Mouse (Mus musculus): ENCODE results near the gene Rps27l. TPM values are rescaled to one million over a fixed set of nuclear protein-coding genes. Genes with fewer than 3 reads are reported as not detected.

Gene Rps27l
- polyA plus RNA-seq, 1 experiment, result 588 TPM

DNA sequence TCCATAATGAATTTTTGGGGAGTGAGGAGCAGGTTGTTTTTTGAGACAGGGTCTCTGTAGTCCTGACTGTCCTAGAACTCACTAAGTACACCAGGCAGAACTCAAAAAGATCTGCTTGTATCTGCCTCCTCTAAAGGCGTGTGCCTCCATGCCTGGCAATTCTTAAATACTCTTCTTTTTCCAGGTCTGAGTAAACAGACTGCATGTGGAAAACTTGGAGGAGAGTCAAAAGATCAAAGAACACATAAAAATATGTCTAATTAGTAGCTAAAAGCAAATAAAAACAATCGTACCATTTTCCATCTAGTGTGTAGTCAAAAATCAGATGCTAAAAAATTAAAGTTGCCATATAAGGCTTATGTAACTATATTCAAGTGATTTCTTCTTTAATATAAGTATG, 7.0 kb downstream of the Rps27l start:
- H3ac ChIP-seq (ENCODE audit: control insufficient read depth, insufficient read length), result no peak overlapping the region
- H3K4me2 ChIP-seq (ENCODE audit: low read depth), result no peak overlapping the region
- no peaks in the 10 kb centered on the region for H3K27me3 ChIP-seq (ENCODE audit: control insufficient read depth, insufficient read depth, insufficient read length)
- peaks cover 16% of the 10 kb centered on the region for H3K36me3 ChIP-seq (ENCODE audit: control insufficient read depth, insufficient read depth)
- H3K4me3 ChIP-seq, result no peak overlapping the region
- TF ChIP-seq SRF (IDR thresholded peaks at IDR 0.05; ENCODE audit: control insufficient read depth, insufficient read length, low read depth), result no peak
- TF ChIP-seq TCF12 (IDR thresholded peaks at IDR 0.05; ENCODE audit: insufficient read depth, poor library complexity, severe bottlenecking), result no peak
- no peak for TF ChIP-seq E2F4 (IDR thresholded peaks at IDR 0.05; ENCODE audit: insufficient read depth)
- no peak for TF ChIP-seq POLR2A (IDR thresholded peaks at IDR 0.05; ENCODE audit: insufficient read length, low read depth)
- TF ChIP-seq USF1 (IDR thresholded peaks at IDR 0.05; ENCODE audit: low read depth), result no peak
- no peak for TF ChIP-seq CEBPB (IDR thresholded peaks at IDR 0.05; ENCODE audit: insufficient read depth, poor library complexity, severe bottlenecking)
- no peak for TF ChIP-seq MAX (IDR thresholded peaks at IDR 0.05; ENCODE audit: low read depth)
- TF ChIP-seq POLR2AphosphoS2 (IDR thresholded peaks at IDR 0.05; ENCODE audit: insufficient read length, low read depth), result no peak
- no peak for TF ChIP-seq TCF3 (IDR thresholded peaks at IDR 0.05; ENCODE audit: insufficient read length, low read depth)
- TF ChIP-seq MYOD1 (IDR thresholded peaks at IDR 0.05; ENCODE audit: control insufficient read depth in 1 of 3, insufficient read length in 2 of 3, low read depth in 2 of 3), result no peak
- no peak for TF ChIP-seq REST (IDR thresholded peaks at IDR 0.05; ENCODE audit: insufficient read depth, insufficient read length)
- no peak for TF ChIP-seq MYOG (IDR thresholded peaks at IDR 0.05; ENCODE audit: control insufficient read depth in 1 of 3, insufficient read depth in 1 of 3, insufficient read length in 2 of 3, low read depth in 2 of 3)
- no peaks in the 10 kb centered on the region for H3K79me2 ChIP-seq (ENCODE audit: control insufficient read depth, insufficient read depth)

DNA sequence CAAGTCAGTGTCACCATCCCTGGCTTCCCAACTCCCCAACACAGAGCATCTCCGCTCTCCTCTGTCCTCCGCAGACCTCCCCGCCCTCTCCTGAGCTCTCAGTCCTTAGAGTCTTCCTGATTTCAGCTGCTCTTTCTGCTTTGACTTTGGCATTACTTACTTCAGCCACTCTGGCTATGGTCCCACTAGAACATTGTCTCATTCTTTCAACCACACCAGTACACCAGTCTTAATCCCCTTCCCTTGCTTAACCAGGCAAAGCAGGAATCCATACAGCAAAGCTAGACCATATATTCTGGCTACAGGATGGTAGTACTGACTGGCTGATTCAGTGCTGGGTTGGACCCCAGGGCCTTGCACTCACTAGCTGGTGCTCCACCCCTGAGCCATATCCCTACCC, 11.6 kb downstream of the Rps27l start:
- H3K4me3 ChIP-seq, result no peak overlapping the region
- TF ChIP-seq POLR2A (IDR thresholded peaks at IDR 0.05; ENCODE audit: insufficient read length, low read depth), result no peak
- no peak for TF ChIP-seq CEBPB (IDR thresholded peaks at IDR 0.05; ENCODE audit: insufficient read depth, poor library complexity, severe bottlenecking)
- no peak for TF ChIP-seq REST (IDR thresholded peaks at IDR 0.05; ENCODE audit: insufficient read depth, insufficient read length)
- no peak for TF ChIP-seq SRF (IDR thresholded peaks at IDR 0.05; ENCODE audit: control insufficient read depth, insufficient read length, low read depth)
- TF ChIP-seq TCF12 (IDR thresholded peaks at IDR 0.05; ENCODE audit: insufficient read depth, poor library complexity, severe bottlenecking), result no peak
- H3K36me3 ChIP-seq (ENCODE audit: control insufficient read depth, insufficient read depth), result no peaks in the 10 kb centered on the region
- H3K27me3 ChIP-seq (ENCODE audit: control insufficient read depth, insufficient read depth, insufficient read length), result no peaks in the 10 kb centered on the region
- no peak overlapping the region for H3K4me2 ChIP-seq (ENCODE audit: low read depth)
- no peaks in the 10 kb centered on the region for H3K79me2 ChIP-seq (ENCODE audit: control insufficient read depth, insufficient read depth)
- no peak overlapping the region for H3ac ChIP-seq (ENCODE audit: control insufficient read depth, insufficient read length)

DNA sequence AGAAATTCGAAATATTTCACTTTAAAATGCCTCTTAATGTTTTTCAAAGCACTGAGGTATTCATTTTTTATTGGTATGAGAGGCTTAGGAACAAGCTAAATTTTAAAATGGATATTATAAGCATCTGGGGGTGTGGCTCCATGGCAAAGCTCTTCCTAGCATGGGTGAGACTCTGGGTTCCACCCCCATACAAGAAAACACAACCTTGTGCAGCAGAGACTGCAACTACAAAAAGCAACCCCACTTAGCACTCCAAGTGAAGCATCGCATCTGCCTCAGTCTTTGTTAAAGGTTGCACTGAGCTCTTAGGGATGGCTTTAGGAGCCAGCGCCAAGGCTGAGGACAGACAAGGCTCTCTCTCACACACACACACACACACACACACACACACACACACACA, 15.6 kb downstream of the Rps27l start:
- Histone ChIP-seq H3K36me3 (ENCODE audit: control insufficient read depth, insufficient read depth) (no peaks in the 10 kb centered on the region), H3K79me2 (ENCODE audit: control insufficient read depth, insufficient read depth) (no peaks in the 10 kb centered on the region), H3ac (ENCODE audit: control insufficient read depth, insufficient read length) (no peak overlapping the region), H3K4me3 (no peak overlapping the region), H3K27me3 (ENCODE audit: control insufficient read depth, insufficient read depth, insufficient read length) (no peaks in the 10 kb centered on the region), H3K4me2 (ENCODE audit: low read depth) (no peak overlapping the region)
- no peak for TF ChIP-seq MAX (IDR thresholded peaks at IDR 0.05; ENCODE audit: low read depth)
- TF ChIP-seq E2F4 (IDR thresholded peaks at IDR 0.05; ENCODE audit: insufficient read depth), result no peak
- no peak for TF ChIP-seq REST (IDR thresholded peaks at IDR 0.05; ENCODE audit: insufficient read depth, insufficient read length)
- TF ChIP-seq CEBPB (IDR thresholded peaks at IDR 0.05; ENCODE audit: insufficient read depth, poor library complexity, severe bottlenecking), result no peak
- no peak for TF ChIP-seq POLR2A (IDR thresholded peaks at IDR 0.05; ENCODE audit: insufficient read length, low read depth)

DNA sequence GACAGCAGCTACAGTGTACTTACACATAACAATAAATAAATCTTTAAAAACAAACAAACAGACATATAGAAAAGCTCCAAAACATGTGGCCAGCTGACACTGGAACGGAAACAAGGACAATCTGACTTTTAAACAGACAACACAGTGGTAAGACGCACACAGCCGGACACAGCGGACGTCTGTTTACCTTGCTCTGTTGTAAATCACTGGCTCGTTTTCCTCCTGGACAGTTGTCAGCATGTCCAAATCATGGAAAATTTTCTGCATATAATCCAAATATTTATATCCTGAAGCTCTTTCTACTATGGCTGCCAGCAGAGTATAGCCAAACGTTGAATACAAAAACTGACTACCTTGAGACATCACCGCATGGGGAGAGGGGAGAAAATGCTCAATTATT, 21.6 kb downstream of the Rps27l start:
- H3ac ChIP-seq (ENCODE audit: control insufficient read depth, insufficient read length), result no peak overlapping the region
- no peak overlapping the region for H3K4me2 ChIP-seq (ENCODE audit: low read depth)
- no peak for TF ChIP-seq CEBPB (IDR thresholded peaks at IDR 0.05; ENCODE audit: insufficient read depth, poor library complexity, severe bottlenecking)
- TF ChIP-seq MYOD1 (IDR thresholded peaks at IDR 0.05; ENCODE audit: control insufficient read depth in 1 of 3, insufficient read length in 2 of 3, low read depth in 2 of 3), result no peak
- no peak for TF ChIP-seq REST (IDR thresholded peaks at IDR 0.05; ENCODE audit: insufficient read depth, insufficient read length)
- TF ChIP-seq POLR2AphosphoS2 (IDR thresholded peaks at IDR 0.05; ENCODE audit: insufficient read length, low read depth), result no peak
- H3K27me3 ChIP-seq (ENCODE audit: control insufficient read depth, insufficient read depth, insufficient read length), result no peaks in the 10 kb centered on the region
- no peak overlapping the region for H3K4me3 ChIP-seq
- H3K79me2 ChIP-seq (ENCODE audit: control insufficient read depth, insufficient read depth), result no peaks in the 10 kb centered on the region
- H3K36me3 ChIP-seq (ENCODE audit: control insufficient read depth, insufficient read depth), result peaks cover 6% of the 10 kb centered on the region

DNA sequence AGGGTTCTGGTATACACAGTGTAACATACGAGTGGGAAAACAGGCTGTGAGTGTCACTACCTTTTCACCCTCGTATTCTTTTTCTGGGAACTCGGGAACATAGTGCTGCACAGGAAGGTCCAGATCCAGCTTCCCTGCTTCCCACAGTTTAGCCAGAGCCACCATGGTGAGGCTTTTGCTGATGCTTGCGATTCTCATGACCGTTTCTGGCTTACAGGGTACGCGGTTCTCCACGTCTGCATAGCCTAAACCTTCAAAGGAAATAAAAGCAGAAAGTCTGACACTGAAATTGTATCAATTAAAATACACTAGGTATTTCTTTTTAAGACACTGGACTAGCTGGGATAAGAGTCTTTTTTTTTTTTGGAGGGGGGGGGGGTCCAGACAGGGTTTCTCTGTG, 25.2 kb downstream of the Rps27l start:
- Histone ChIP-seq H3K27me3 (ENCODE audit: control insufficient read depth, insufficient read depth, insufficient read length) (no peaks in the 10 kb centered on the region), H3K4me3 (no peak overlapping the region), H3K4me2 (ENCODE audit: low read depth) (no peak overlapping the region), H3K36me3 (ENCODE audit: control insufficient read depth, insufficient read depth) (peaks cover 6% of the 10 kb centered on the region), H3K79me2 (ENCODE audit: control insufficient read depth, insufficient read depth) (no peaks in the 10 kb centered on the region), H3ac (ENCODE audit: control insufficient read depth, insufficient read length) (no peak overlapping the region)
- TF ChIP-seq E2F4 (IDR thresholded peaks at IDR 0.05; ENCODE audit: insufficient read depth), result no peak
- TF ChIP-seq POLR2AphosphoS2 (IDR thresholded peaks at IDR 0.05; ENCODE audit: insufficient read length, low read depth), result no peak
- no peak for TF ChIP-seq MYOD1 (IDR thresholded peaks at IDR 0.05; ENCODE audit: control insufficient read depth in 1 of 3, insufficient read length in 2 of 3, low read depth in 2 of 3)
- TF ChIP-seq POLR2A (IDR thresholded peaks at IDR 0.05; ENCODE audit: insufficient read length, low read depth), result no peak
- no peak for TF ChIP-seq MAX (IDR thresholded peaks at IDR 0.05; ENCODE audit: low read depth)
- TF ChIP-seq CEBPB (IDR thresholded peaks at IDR 0.05; ENCODE audit: insufficient read depth, poor library complexity, severe bottlenecking), result no peak
- TF ChIP-seq SRF (IDR thresholded peaks at IDR 0.05; ENCODE audit: control insufficient read depth, insufficient read length, low read depth), result no peak
- no peak for TF ChIP-seq TCF12 (IDR thresholded peaks at IDR 0.05; ENCODE audit: insufficient read depth, poor library complexity, severe bottlenecking)
- TF ChIP-seq REST (IDR thresholded peaks at IDR 0.05; ENCODE audit: insufficient read depth, insufficient read length), result no peak
- TF ChIP-seq TCF3 (IDR thresholded peaks at IDR 0.05; ENCODE audit: insufficient read length, low read depth), result no peak

All from myocyte (in vitro differentiated cells).